Mouse (Mus musculus) gastrocnemius, adult 2 months (tissue): ENCODE results near the gene Reck. TPM values are rescaled to one million over a fixed set of nuclear protein-coding genes. Genes with fewer than 3 reads are reported as not detected.

ENCODE experiments used
- DNase-seq: peaks from one replicate; pipeline ENCODE4 v3.0.0; 2022
- H3K27ac ChIP-seq: fragments of 200-600 bp; 2 replicates; pipeline ENCODE4 v1.8.1; 2022; ENCODE audit warnings: mild to moderate bottlenecking
- H3K4me3 ChIP-seq: fragments of 200-600 bp; 2 replicates; pipeline ENCODE4 v1.8.1; 2022; ENCODE audit warnings: mild to moderate bottlenecking, moderate library complexity
- CTCF ChIP-seq: fragments of 200-600 bp; IDR thresholded peaks from 2 replicates; pipeline ENCODE4 v1.8.1; 2022; ENCODE audit warnings: antibody characterized with exemption, mild to moderate bottlenecking, moderate library complexity
- intact Hi-C: fragments of 180-260 bp; cut with DNase I; formaldehyde crosslinking; loops from one replicate; pipeline ENCODE4 v1.15.1; 2025
- total RNA-seq, 2 experiments: library from RNA; stranded (reverse); gene quantifications; 2 replicates each; pipeline ENCODE4 v1.2.3; 2021

The Reck gene
- total RNA-seq, 2 experiments from 2014 or later: 1.6 to 3.6 TPM

- TF ChIP-seq CTCF: no peak
- intact Hi-C loops: no loop called here
- Histone ChIP-seq H3K4me3 (no peak overlapping the region), H3K27ac (peak overlapping the region; percentile 39)
- DNase-seq: peak; percentile 71
These were observed 103.5 kb downstream of the Reck start for GRCm38 (mm10) chr4:43978521-43979443.

DNA sequence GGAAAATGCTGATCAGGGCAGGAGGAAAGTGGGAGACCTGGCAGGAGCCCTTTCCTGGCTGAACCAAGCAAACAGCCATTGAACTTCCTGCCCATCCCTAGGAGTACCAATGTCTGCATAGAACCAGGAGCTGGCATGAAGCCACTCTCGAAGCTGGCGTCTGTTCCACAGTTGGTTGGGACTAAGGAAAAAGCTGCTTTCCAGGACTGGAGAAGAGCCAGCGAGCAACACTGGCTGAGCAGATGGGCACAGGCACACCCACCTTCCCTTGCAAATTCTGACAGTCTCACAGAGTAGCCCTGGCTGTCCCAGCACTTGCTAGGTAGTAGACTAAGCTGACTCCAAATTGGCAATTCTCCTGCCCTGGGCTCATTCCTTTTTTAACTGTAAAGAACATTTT is 104.4 kb downstream of the Reck start:
- intact Hi-C loops: loop anchor here (10.0 kb wide), 1 partner anchor 235 kb away; no protein-coding TSS in a partner anchor
- peak; percentile 59 for DNase-seq
- no peak overlapping the region for H3K4me3 ChIP-seq
- H3K27ac ChIP-seq: no peak overlapping the region; the same call in 1 of the 2 replicates
- TF ChIP-seq CTCF: no peak

- no peak for DNase-seq
- TF ChIP-seq CTCF: no peak
- no peak overlapping the region for H3K4me3 ChIP-seq
- H3K27ac ChIP-seq: no peak overlapping the region
- intact Hi-C loops: loop anchor here (10.0 kb wide), 1 partner anchor 235 kb away; no protein-coding TSS in a partner anchor
These were observed 104.9 kb downstream of the Reck start for GRCm38 (mm10) chr4:43980236-43980635.

- TF ChIP-seq CTCF: no peak
- Histone ChIP-seq H3K4me3 (no peak overlapping the region), H3K27ac (no peak overlapping the region)
- intact Hi-C loops: loop anchor here (10.0 kb wide), 1 partner anchor 236 kb away; no protein-coding TSS in a partner anchor
- no peak for DNase-seq
These were observed 105.5 kb downstream of the Reck start for GRCm38 (mm10) chr4:43980846-43981245.

GRCm38 (mm10) chr4:43981251-43981650 is 105.9 kb downstream of the Reck start:
- Histone ChIP-seq H3K4me3 (no peak overlapping the region), H3K27ac (no peak overlapping the region)
- intact Hi-C loops: loop anchor here (10.0 kb wide), 1 partner anchor 236 kb away; no protein-coding TSS in a partner anchor
- DNase-seq: no peak
- no peak for TF ChIP-seq CTCF

GRCm38 (mm10) chr4:43982053-43982732 is 106.9 kb downstream of the Reck start:
- intact Hi-C loops: loop anchor here (1.0 to 10.0 kb wide), 3 partner anchors 56 to 237 kb away; no protein-coding TSS in a partner anchor
- peak; percentile 95 for DNase-seq
- peak overlapping the region; percentile 64 for H3K4me3 ChIP-seq
- H3K27ac ChIP-seq: peak overlapping the region; percentile 43
- TF ChIP-seq CTCF: peak; percentile 99

DNA sequence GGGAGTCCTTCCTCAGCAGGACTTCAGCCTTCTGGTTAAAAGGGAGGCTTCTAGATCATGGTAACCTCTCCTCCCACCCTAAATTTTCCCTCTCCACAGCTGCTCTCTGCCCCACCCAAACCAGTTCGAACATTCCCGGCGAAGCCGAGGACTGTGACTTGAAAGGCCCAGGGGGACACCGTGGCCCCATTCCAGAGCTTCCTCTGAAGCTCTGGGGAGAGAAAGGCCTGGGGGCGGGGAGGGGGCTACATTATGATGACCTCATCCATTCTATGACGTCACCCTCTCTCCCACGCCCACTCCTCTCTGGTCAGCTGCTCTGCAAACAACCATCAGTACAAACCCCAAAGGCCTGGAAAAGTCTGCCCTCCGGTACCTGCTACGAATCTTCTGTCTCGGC is 107.9 kb downstream of the Reck start, which contains the start of gene Ccin:
Ccin (plus strand) TSS at position 303 of the 400 bp plus-strand sequence.
- peak within 1 kb of the TSS; percentile 64 for H3K4me3 ChIP-seq
- intact Hi-C loops: loop anchor here (10.0 kb wide), 1 partner anchor 238 kb away; no protein-coding TSS in a partner anchor
- H3K27ac ChIP-seq: peak within 1 kb of the TSS; percentile 43
- no peak for DNase-seq
- no peak for TF ChIP-seq CTCF

DNA sequence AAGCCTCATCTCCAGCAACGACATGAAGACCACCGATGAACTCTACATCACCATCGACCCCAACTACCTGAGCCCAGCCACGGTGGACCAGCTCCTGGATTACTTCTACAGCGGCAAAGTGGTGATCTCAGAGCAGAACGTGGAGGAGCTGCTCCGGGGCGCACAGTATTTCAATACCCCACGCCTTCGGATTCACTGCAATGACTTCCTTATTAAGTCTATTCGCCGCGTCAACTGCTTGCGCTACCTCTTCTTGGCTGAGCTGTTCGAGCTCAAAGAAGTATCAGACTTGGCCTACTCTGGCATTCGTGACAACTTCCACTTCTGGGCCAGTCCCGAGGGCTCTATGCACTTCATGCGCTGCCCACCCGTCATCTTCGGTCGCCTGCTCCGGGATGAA is 108.4 kb downstream of the Reck start:
- intact Hi-C loops: loop anchor here (10.0 kb wide), 1 partner anchor 239 kb away; no protein-coding TSS in a partner anchor

GRCm38 (mm10) chr4:43984326-43984725 is 109.0 kb downstream of the Reck start:
- no peak for TF ChIP-seq CTCF
- H3K4me3 ChIP-seq: no peak overlapping the region
- no peak overlapping the region for H3K27ac ChIP-seq
- intact Hi-C loops: loop anchor here (10.0 kb wide), 1 partner anchor 240 kb away; no protein-coding TSS in a partner anchor
- DNase-seq: no peak

More for the DNA sequence above, 108.4 kb downstream of the Reck start:
- TF ChIP-seq CTCF: no peak
- Histone ChIP-seq H3K27ac (no peak overlapping the region), H3K4me3 (no peak overlapping the region)
- DNase-seq: no peak

DNA sequence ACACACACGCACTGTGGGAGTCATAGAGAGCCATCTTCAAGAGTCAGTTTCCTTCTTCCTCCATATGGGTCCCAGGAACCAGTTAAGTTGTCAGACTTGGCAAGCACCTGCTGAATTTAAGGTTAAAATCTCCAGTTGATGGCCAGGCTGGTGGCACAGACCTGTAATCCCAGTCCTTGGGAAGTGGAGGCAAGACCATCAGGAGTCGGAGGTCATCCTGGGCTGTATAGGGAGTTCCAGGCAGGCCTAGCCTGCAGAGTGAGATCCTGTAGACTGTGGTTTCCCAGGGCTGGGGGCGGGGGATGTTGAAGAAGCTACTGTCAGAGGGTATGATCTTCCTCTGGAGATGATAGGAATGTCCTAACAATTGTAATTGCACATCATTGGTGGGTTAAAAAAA is 113.6 kb downstream of the Reck start:
- H3K4me3 ChIP-seq: no peak overlapping the region
- no peak overlapping the region for H3K27ac ChIP-seq
- intact Hi-C loops: loop anchor here (10.0 kb wide), 1 partner anchor 244 kb away; no protein-coding TSS in a partner anchor
- DNase-seq: no peak
- no peak for TF ChIP-seq CTCF

DNA sequence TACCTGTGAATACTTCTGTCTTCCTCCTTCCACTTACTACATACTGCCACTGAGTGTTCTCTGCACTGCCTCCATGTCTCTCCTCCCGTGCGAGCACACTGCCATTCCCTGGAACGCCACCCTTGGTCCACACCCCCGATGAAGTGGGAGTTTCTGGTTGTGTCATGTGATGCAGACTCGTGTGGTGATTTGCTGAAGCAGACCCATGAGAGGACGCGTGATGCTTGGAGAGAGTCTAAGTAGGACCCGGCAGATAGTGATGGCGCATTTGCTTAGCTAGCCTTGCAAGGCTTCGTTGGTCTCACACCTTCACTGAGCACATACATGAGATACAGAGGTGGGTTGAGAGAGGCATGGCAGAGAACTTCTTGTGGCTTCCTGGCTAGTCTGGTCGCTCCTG is 117.7 kb downstream of the Reck start:
- no peak for DNase-seq
- Histone ChIP-seq H3K4me3 (no peak overlapping the region), H3K27ac (no peak overlapping the region)
- intact Hi-C loops: no loop called here
- no peak for TF ChIP-seq CTCF

GRCm38 (mm10) chr4:43994342-43994741 is 119.0 kb downstream of the Reck start:
- Histone ChIP-seq H3K27ac (no peak overlapping the region), H3K4me3 (no peak overlapping the region)
- intact Hi-C loops: no loop called here
- DNase-seq: no peak
- no peak for TF ChIP-seq CTCF

Other genes starting within 250 kb of the Reck start
- gene Npr2, start 243.6 kb upstream of the Reck start, total RNA-seq: 10 to 100 TPM; 32.4 to 51.4 TPM
- gene Spag8, start 221.9 kb upstream of the Reck start, total RNA-seq: under 1 TPM in 1 of 2 experiments, not detected in 1; 0.31 TPM
- 10 to 100 TPM; 35.8 to 47.9 TPM for gene Hint2, start 219.1 kb upstream of the Reck start, total RNA-seq
- 10 to 100 TPM in 1 of 2 experiments, 1 to 10 TPM in 1; 8.4 to 14.9 TPM for gene Tmem8b, start 206.6 kb upstream of the Reck start, total RNA-seq
- under 1 TPM; 0.08 to 0.15 TPM for gene Fam221b, start 206.4 kb upstream of the Reck start, total RNA-seq
- not detected for gene Olfr70, start 174.7 kb upstream of the Reck start, total RNA-seq
- not detected for gene Olfr71, start 165.3 kb upstream of the Reck start, total RNA-seq
- gene Hrct1, start 148.3 kb upstream of the Reck start, total RNA-seq: 1 to 10 TPM; 1.1 to 2.4 TPM
- gene Spaar, start 145.5 kb upstream of the Reck start, total RNA-seq: 1 to 10 TPM; 1.4 to 2.3 TPM
- gene Olfr159, start 104.5 kb upstream of the Reck start, total RNA-seq: not detected
- gene Olfr156, start 51.6 kb upstream of the Reck start, total RNA-seq: not detected
- not detected for gene Olfr157, start 35.3 kb upstream of the Reck start, total RNA-seq
- gene Olfr155, start 24.0 kb upstream of the Reck start, total RNA-seq: not detected
- gene Glipr2, start 81.9 kb downstream of the Reck start, total RNA-seq: 1 to 10 TPM; 1.8 to 4.0 TPM
- gene Ccin, start 108.0 kb downstream of the Reck start, total RNA-seq: not detected
- 10 to 100 TPM; 44.5 to 61.3 TPM for gene Clta, start 128.9 kb downstream of the Reck start, total RNA-seq
- gene Gne, start 208.6 kb downstream of the Reck start, total RNA-seq: 10 to 100 TPM; 11.6 to 12.5 TPM